Mouse (Mus musculus): ENCODE data around the gene Trib2.

Trib2 gene

GRCm38 (mm10) chr12:15761453-15762116 lies 55.1 kb downstream of the Trib2 start:
- peak in 1 of 2 experiments; percentile 14 for DNase-seq

- no peak for DNase-seq
These were observed 56.0 kb downstream of the Trib2 start for GRCm38 (mm10) chr12:15760684-15761083.

- DNase-seq, result no peak
These were observed 57.9 kb downstream of the Trib2 start for GRCm38 (mm10) chr12:15758866-15759265.

- DNase-seq, result no peak
These were observed 59.4 kb downstream of the Trib2 start for GRCm38 (mm10) chr12:15757351-15757750.

GRCm38 (mm10) chr12:15755030-15755690 lies 61.6 kb downstream of the Trib2 start:
- no peak for DNase-seq

GRCm38 (mm10) chr12:15754602-15755001 lies 62.1 kb downstream of the Trib2 start:
- DNase-seq, result no peak

- no peak for DNase-seq
These were observed 67.0 kb downstream of the Trib2 start for GRCm38 (mm10) chr12:15749646-15750195.

GRCm38 (mm10) chr12:15745752-15746151 lies 71.0 kb downstream of the Trib2 start:
- no peak for DNase-seq
